Mouse (Mus musculus): ENCODE results near the gene Dmrt1.
"Not testable (repeated sequence)": the region's sequence is repeated elsewhere in the genome, so short reads cannot be mapped to it uniquely, and the experiment has no call there.

Gene Dmrt1

GRCm38 (mm10) chr19:25505360-25506196 is at the start of gene Dmrt1:
Gene Dmrt1 (plus strand): TSS chr19:25505618.
- no peak for DNase-seq (ENCODE audit: low spot score)

- no peak for DNase-seq (ENCODE audit: low spot score)
Measured at GRCm38 (mm10) chr19:25460760-25461159, 44.7 kb upstream of the Dmrt1 start.

- no peak for DNase-seq (ENCODE audit: low spot score)
Measured at GRCm38 (mm10) chr19:25461553-25462320, 43.7 kb upstream of the Dmrt1 start.

- DNase-seq (ENCODE audit: low spot score), result not testable (repeated sequence)
Measured at GRCm38 (mm10) chr19:25475806-25476205, 29.6 kb upstream of the Dmrt1 start.

- DNase-seq (ENCODE audit: low spot score), result no peak
Measured at GRCm38 (mm10) chr19:25479152-25479669, 26.2 kb upstream of the Dmrt1 start.

GRCm38 (mm10) chr19:25480820-25481219 is 24.6 kb upstream of the Dmrt1 start:
- no peak for DNase-seq (ENCODE audit: low spot score)

- DNase-seq (ENCODE audit: low spot score), result no peak
Measured at GRCm38 (mm10) chr19:25486561-25486960, 18.9 kb upstream of the Dmrt1 start.

GRCm38 (mm10) chr19:25487350-25487749 is 18.1 kb upstream of the Dmrt1 start:
- no peak for DNase-seq (ENCODE audit: low spot score)

- no peak for DNase-seq (ENCODE audit: low spot score)
Measured at GRCm38 (mm10) chr19:25488546-25488945, 16.9 kb upstream of the Dmrt1 start.

- no peak for DNase-seq (ENCODE audit: low spot score)
Measured at GRCm38 (mm10) chr19:25489546-25489945, 15.9 kb upstream of the Dmrt1 start.

- no peak for DNase-seq (ENCODE audit: low spot score)
Measured at GRCm38 (mm10) chr19:25497434-25497833, 8.0 kb upstream of the Dmrt1 start.

GRCm38 (mm10) chr19:25504878-25505277 is 540 bp upstream of the Dmrt1 start:
- DNase-seq (ENCODE audit: low spot score), result no peak

- no peak for DNase-seq (ENCODE audit: low spot score)
Measured at GRCm38 (mm10) chr19:25506616-25507015, 1.2 kb downstream of the Dmrt1 start.

- DNase-seq (ENCODE audit: low spot score), result no peak
Measured at GRCm38 (mm10) chr19:25514986-25515530, 9.6 kb downstream of the Dmrt1 start.

- no peak for DNase-seq (ENCODE audit: low spot score)
Measured at GRCm38 (mm10) chr19:25524156-25524555, 18.7 kb downstream of the Dmrt1 start.

GRCm38 (mm10) chr19:25525726-25526125 is 20.3 kb downstream of the Dmrt1 start:
- no peak for DNase-seq (ENCODE audit: low spot score)

- no peak for DNase-seq (ENCODE audit: low spot score)
Measured at GRCm38 (mm10) chr19:25529673-25530072, 24.3 kb downstream of the Dmrt1 start.

GRCm38 (mm10) chr19:25545714-25546340 is 40.4 kb downstream of the Dmrt1 start:
- peak; percentile 49 for DNase-seq (ENCODE audit: low spot score)

- DNase-seq (ENCODE audit: low spot score), result no peak
Measured at GRCm38 (mm10) chr19:25547086-25547643, 41.7 kb downstream of the Dmrt1 start.

GRCm38 (mm10) chr19:25550346-25550745 is 44.9 kb downstream of the Dmrt1 start:
- DNase-seq (ENCODE audit: low spot score), result no peak

- no peak for DNase-seq (ENCODE audit: low spot score)
Measured at GRCm38 (mm10) chr19:25551053-25551452, 45.6 kb downstream of the Dmrt1 start.

GRCm38 (mm10) chr19:25564430-25564829 is 59.0 kb downstream of the Dmrt1 start:
- no peak for DNase-seq (ENCODE audit: low spot score)
